In genomic region chr7:118125736-118126135, GRCm38 (mm10) we compare ENCODE assay signal across 25 mouse cellular contexts. TPM values are rescaled to one million over a fixed set of nuclear protein-coding genes. Genes with fewer than 3 reads are reported as not detected.
DNase-seq lines count a peak whose midpoint lies in the region; ATAC-seq and TF ChIP-seq lines count a peak whose summit lies in the region.
"Had no signal": no experiment of that assay in that cellular context is flagged by ENCODE, and none has a peak within 500 bp of the region (broad histone marks: within the 10 kb centered on the region; RNA-seq: fewer than 3 reads in every experiment).

No protein-coding gene starts in this region.

- no peak for DNase-seq in kidney, adult 2 months
- DNase-seq in kidney, adult 11 months, result no peak
- DNase-seq in liver, embryonic 11.5 days (ENCODE audit: low spot score), result no peak
- DNase-seq in liver, postnatal 0 days, result peak; percentile 7
- DNase-seq: adrenal gland, adult 8-10 months; adrenal gland, postnatal 25 days; B cell, adult 2 months; cerebellum, adult 11-12 months; cerebellum, adult 8-10 months; cerebellum, postnatal 10 days; cerebellum, postnatal 36 days; embryo, embryonic 11 days; gastrocnemius, postnatal 25 days; heart, adult 18-20 months; heart, postnatal 14 days had no signal

- no peaks in the 10 kb centered on the region for H3K27me3 ChIP-seq in kidney, adult 2 months (replicated peaks; ENCODE audit: control insufficient read depth, insufficient read depth, low read length)
- no peaks in the 10 kb centered on the region for H3K27me3 ChIP-seq in liver, embryonic 12.5 days (replicated peaks)
- no peaks in the 10 kb centered on the region for H3K27me3 ChIP-seq in liver, embryonic 11.5 days (replicated peaks; ENCODE audit: control insufficient read depth, insufficient read depth, low read length)
- H3K27me3 ChIP-seq in liver, postnatal 0 days (ENCODE audit: insufficient read depth, low read length), result no peaks in the 10 kb centered on the region
- no peaks in the 10 kb centered on the region for H3K27me3 ChIP-seq in intestine, embryonic 15.5 days (replicated peaks)
- H3K27me3 ChIP-seq: embryonic facial prominence, embryonic 13.5 days; forebrain, embryonic 12.5 days; forebrain, embryonic 15.5 days; heart, embryonic 12.5 days; hindbrain, embryonic 13.5 days had no signal

- TF ChIP-seq POLR2A in kidney, adult 2 months (IDR thresholded peaks at IDR 0.05; ENCODE audit: low read depth, low read length), result no peak

- peak overlapping the region; percentile 80; the same call in 1 of the 2 replicates for H3K4me2 ChIP-seq in liver, embryonic 12.5 days
- no peak overlapping the region for H3K4me2 ChIP-seq in liver, embryonic 11.5 days
- no peak overlapping the region for H3K4me2 ChIP-seq in liver, postnatal 0 days (ENCODE audit: low read depth, low read length)
- no peak overlapping the region for H3K4me2 ChIP-seq in intestine, embryonic 15.5 days (replicated peaks)
- H3K4me2 ChIP-seq: hindbrain, embryonic 13.5 days had no signal

- TF ChIP-seq CTCF in kidney, adult 2 months (conservative IDR thresholded peaks at IDR 0.05; ENCODE audit: insufficient read depth, insufficient read length, low read depth, low read length), result no peak
- TF ChIP-seq CTCF in liver, postnatal 0 days (IDR thresholded peaks at IDR 0.05; ENCODE audit: low read depth), result no peak

- no peaks in the 10 kb centered on the region for H3K9me3 ChIP-seq in liver, embryonic 12.5 days (replicated peaks)
- H3K9me3 ChIP-seq in liver, embryonic 11.5 days (ENCODE audit: control insufficient read depth, low read length), result no peaks in the 10 kb centered on the region
- H3K9me3 ChIP-seq in liver, postnatal 0 days (ENCODE audit: low read length), result no peaks in the 10 kb centered on the region
- no peaks in the 10 kb centered on the region for H3K9me3 ChIP-seq in intestine, embryonic 15.5 days
- H3K9me3 ChIP-seq: embryonic facial prominence, embryonic 10.5 days; embryonic facial prominence, embryonic 13.5 days; forebrain, embryonic 12.5 days; forebrain, embryonic 15.5 days; heart, embryonic 12.5 days; hindbrain, embryonic 13.5 days had no signal

- ATAC-seq in liver, embryonic 12.5 days, result no peak
- ATAC-seq in liver, embryonic 11.5 days (replicated peaks; ENCODE audit: low FRiP score), result no peak
- ATAC-seq in liver, postnatal 0 days, result no peak
- ATAC-seq in intestine, embryonic 15.5 days, result no peak
- ATAC-seq: activated CD4-positive, CD25-positive, alpha-beta regulatory T cell, adult 4 months; forebrain, embryonic 15.5 days; hindbrain, embryonic 16.5 days had no signal

- TF ChIP-seq EP300 in liver, postnatal 0 days (IDR thresholded peaks at IDR 0.05; ENCODE audit: low read depth), result no peak

- peaks cover 17% of the 10 kb centered on the region for H3K4me1 ChIP-seq in kidney, adult 2 months (ENCODE audit: control insufficient read depth, insufficient read depth, low read length)
- peaks cover 49% of the 10 kb centered on the region for H3K4me1 ChIP-seq in liver, embryonic 12.5 days
- peaks cover 27% of the 10 kb centered on the region for H3K4me1 ChIP-seq in liver, embryonic 11.5 days (replicated peaks; ENCODE audit: control insufficient read depth, insufficient read depth, low read length)
- peaks cover 28% of the 10 kb centered on the region for H3K4me1 ChIP-seq in liver, postnatal 0 days (ENCODE audit: insufficient read depth)
- peaks cover 19% of the 10 kb centered on the region for H3K4me1 ChIP-seq in intestine, embryonic 15.5 days (replicated peaks)

- H3K4me3 ChIP-seq in kidney, adult 2 months (ENCODE audit: insufficient read depth, low read depth, low read length), result no peak overlapping the region
- H3K4me3 ChIP-seq in liver, embryonic 12.5 days, result no peak overlapping the region
- no peak overlapping the region for H3K4me3 ChIP-seq in liver, embryonic 11.5 days (ENCODE audit: low read depth, low read length)
- H3K4me3 ChIP-seq in liver, postnatal 0 days (ENCODE audit: low read depth, low read length), result no peak overlapping the region
- H3K4me3 ChIP-seq in intestine, embryonic 15.5 days (replicated peaks), result no peak overlapping the region
- H3K4me3 ChIP-seq: embryonic facial prominence, embryonic 13.5 days; forebrain, embryonic 15.5 days; heart, embryonic 12.5 days; hindbrain, embryonic 13.5 days had no signal

- no peak overlapping the region for H3K9ac ChIP-seq in liver, embryonic 12.5 days
- H3K9ac ChIP-seq in liver, embryonic 11.5 days (ENCODE audit: low read depth, low read length), result no peak overlapping the region
- H3K9ac ChIP-seq in liver, postnatal 0 days (replicated peaks), result no peak overlapping the region
- no peak overlapping the region for H3K9ac ChIP-seq in intestine, embryonic 15.5 days
- H3K9ac ChIP-seq: forebrain, embryonic 12.5 days; forebrain, embryonic 15.5 days; heart, embryonic 12.5 days; hindbrain, embryonic 13.5 days had no signal

- peaks cover 11% of the 10 kb centered on the region for H3K36me3 ChIP-seq in kidney, adult 2 months (ENCODE audit: control insufficient read depth, insufficient read depth, low read length)
- H3K36me3 ChIP-seq in liver, embryonic 12.5 days, result peaks cover 64% of the 10 kb centered on the region
- peaks cover 33% of the 10 kb centered on the region for H3K36me3 ChIP-seq in liver, embryonic 11.5 days (ENCODE audit: control insufficient read depth, insufficient read depth, low read length)
- H3K36me3 ChIP-seq in liver, postnatal 0 days (replicated peaks; ENCODE audit: insufficient read depth, low read length), result peaks cover 46% of the 10 kb centered on the region
- H3K36me3 ChIP-seq in intestine, embryonic 15.5 days, result peaks cover 14% of the 10 kb centered on the region

- peak overlapping the region; percentile 42; the same call in 1 of the 2 replicates for H3K27ac ChIP-seq in kidney, adult 2 months (ENCODE audit: insufficient read depth, low read depth, low read length)
- no peak overlapping the region for H3K27ac ChIP-seq in liver, embryonic 12.5 days
- no peak overlapping the region for H3K27ac ChIP-seq in liver, embryonic 11.5 days (ENCODE audit: low read depth, low read length)
- H3K27ac ChIP-seq in liver, postnatal 0 days (ENCODE audit: low read depth), result no peak overlapping the region
- H3K27ac ChIP-seq in intestine, embryonic 15.5 days, result no peak overlapping the region
- H3K27ac ChIP-seq: embryonic facial prominence, embryonic 10.5 days; embryonic facial prominence, embryonic 13.5 days; forebrain, embryonic 12.5 days; forebrain, embryonic 15.5 days; hindbrain, embryonic 13.5 days had no signal

RNA-seq across cellular contexts. Expression of gene Arl6ip1, which starts 3.7 kb away (rescaled TPM):
- polyA plus RNA-seq in kidney, adult 2 months (2012; rRNA removed), result 234 and 344 TPM in 2 replicates
- 254 and 292 TPM in 2 replicates for polyA plus RNA-seq in liver, embryonic 12.5 days (2016; fragmentation: Nextera tagmentation; extraction: Ambion mirVana)
- polyA plus RNA-seq in liver, embryonic 11.5 days (2014; fragmentation: Nextera tagmentation; extraction: Ambion mirVana), result 279 and 288 TPM in 2 replicates
- 299 and 309 TPM in 2 replicates for polyA plus RNA-seq in liver, postnatal 0 days (2015; fragmentation: Nextera tagmentation; extraction: Ambion mirVana)
- 477 and 625 TPM in 2 replicates for polyA plus RNA-seq in intestine, embryonic 15.5 days (2015; fragmentation: Nextera tagmentation; extraction: Ambion mirVana)

RNA-seq across cellular contexts. Expression of gene Rps15a, which starts 9.7 kb away (rescaled TPM):
- polyA plus RNA-seq in kidney, adult 2 months (2012; rRNA removed), result 1,038 and 1,225 TPM in 2 replicates
- polyA plus RNA-seq in liver, embryonic 12.5 days (2016; fragmentation: Nextera tagmentation; extraction: Ambion mirVana), result 565 and 598 TPM in 2 replicates
- polyA plus RNA-seq in liver, embryonic 11.5 days (2014; fragmentation: Nextera tagmentation; extraction: Ambion mirVana), result 865 and 937 TPM in 2 replicates
- polyA plus RNA-seq in liver, postnatal 0 days (2015; fragmentation: Nextera tagmentation; extraction: Ambion mirVana), result 406 and 414 TPM in 2 replicates
- 746 and 766 TPM in 2 replicates for polyA plus RNA-seq in intestine, embryonic 15.5 days (2015; fragmentation: Nextera tagmentation; extraction: Ambion mirVana)
